Mouse (Mus musculus): Measurements from ENCODE around the gene Sympk. TPM values are rescaled to one million over a fixed set of nuclear protein-coding genes. Genes with fewer than 3 reads are reported as not detected.

Gene Sympk
- total and polyA plus RNA-seq, 2 experiments from 2014 or later: 16.7 to 68.8 TPM

DNA sequence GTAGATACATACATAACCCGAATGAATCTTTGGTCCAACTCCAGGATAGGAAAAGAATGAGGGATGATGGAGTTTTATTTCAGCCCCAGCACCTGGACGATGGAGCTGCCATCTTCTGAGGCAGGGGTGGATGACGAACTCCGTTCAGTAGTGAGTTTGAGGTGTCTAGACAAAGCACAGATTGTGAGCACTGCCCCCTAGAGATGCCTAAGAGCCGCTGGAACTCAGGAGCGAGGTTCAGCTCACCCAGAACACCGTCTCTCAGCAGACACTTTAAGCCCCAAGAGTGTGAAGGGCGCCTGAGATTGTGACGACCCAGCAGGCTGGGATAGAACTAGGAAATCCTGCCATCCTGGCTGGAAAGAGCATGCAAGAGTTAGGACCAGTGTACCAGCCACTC lies 25.3 kb upstream of the Sympk start:
- H3K4me1 ChIP-seq (ENCODE audit: control insufficient read depth, insufficient read depth): no peaks in the 10 kb centered on the region
- H3K4me2 ChIP-seq (ENCODE audit: low read depth, low read length): no peak overlapping the region
- no peaks in the 10 kb centered on the region for H3K27me3 ChIP-seq (ENCODE audit: control insufficient read depth, insufficient read depth, low read length)
- no peaks in the 10 kb centered on the region for H3K9me3 ChIP-seq (replicated peaks; ENCODE audit: control insufficient read depth, low read length)
- H3K9ac ChIP-seq (replicated peaks; ENCODE audit: low read depth, low read length): no peak overlapping the region
- no peak overlapping the region for H3K4me3 ChIP-seq (ENCODE audit: low read depth, low read length)
- 38% methylated on average over 9 of the region's 9 CpGs for WGBS
- TF ChIP-seq CTCF (IDR thresholded peaks at IDR 0.05; ENCODE audit: low read depth) (no peak; the same call in 1 of the 2 replicates), EP300 (IDR thresholded peaks at IDR 0.05; ENCODE audit: low read depth) (no peak)
- H3K27ac ChIP-seq (ENCODE audit: low read depth): no peak overlapping the region
- no peak for DNase-seq (ENCODE audit: low spot score)
- ATAC-seq (ENCODE audit: insufficient read depth, low read depth): no peak
- H3K36me3 ChIP-seq (replicated peaks; ENCODE audit: control insufficient read depth, insufficient read depth, low read length): 0 out of 2 replicates have a peak, but pooled peaks cover 12% of the 10 kb centered on the region

DNA sequence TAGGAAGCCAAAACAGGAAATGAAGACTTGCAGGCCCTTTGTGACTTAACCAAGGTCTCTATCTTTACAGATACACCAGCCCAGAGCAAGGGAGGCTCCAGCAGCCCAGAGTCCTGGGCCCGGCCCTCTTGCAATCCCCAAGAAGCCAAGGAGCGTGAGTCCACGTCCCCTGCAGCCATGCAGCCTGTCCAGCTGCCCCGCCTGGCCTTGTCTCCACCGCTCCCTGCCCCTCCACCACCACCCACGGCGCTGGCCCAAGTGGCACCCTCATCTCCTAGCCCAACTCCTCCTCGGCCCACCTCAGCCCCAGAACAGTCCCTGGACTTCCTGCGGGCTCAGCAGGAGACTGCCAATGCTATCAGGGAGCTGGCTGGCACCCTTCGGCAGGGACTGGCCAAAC lies 23.8 kb upstream of the Sympk start:
- DNase-seq (ENCODE audit: low spot score): no peak
- Histone ChIP-seq H3K36me3 (replicated peaks; ENCODE audit: control insufficient read depth, insufficient read depth, low read length) (0 out of 2 replicates have a peak, but pooled peaks cover 12% of the 10 kb centered on the region), H3K4me1 (ENCODE audit: control insufficient read depth, insufficient read depth) (peaks cover 10% of the 10 kb centered on the region), H3K27me3 (ENCODE audit: control insufficient read depth, insufficient read depth, low read length) (no peaks in the 10 kb centered on the region), H3K4me3 (ENCODE audit: low read depth, low read length) (peak overlapping the region; percentile 47), H3K27ac (ENCODE audit: low read depth) (peak overlapping the region; percentile 63), H3K9me3 (replicated peaks; ENCODE audit: control insufficient read depth, low read length) (no peaks in the 10 kb centered on the region), H3K9ac (replicated peaks; ENCODE audit: low read depth, low read length) (peak overlapping the region; percentile 64), H3K4me2 (ENCODE audit: low read depth, low read length) (peak overlapping the region; percentile 74)
- TF ChIP-seq CTCF (IDR thresholded peaks at IDR 0.05; ENCODE audit: low read depth): no peak
- TF ChIP-seq EP300 (IDR thresholded peaks at IDR 0.05; ENCODE audit: low read depth): no peak
- 40% methylated on average over 10 of the region's 10 CpGs for WGBS
- no peak for ATAC-seq (ENCODE audit: insufficient read depth, low read depth)

DNA sequence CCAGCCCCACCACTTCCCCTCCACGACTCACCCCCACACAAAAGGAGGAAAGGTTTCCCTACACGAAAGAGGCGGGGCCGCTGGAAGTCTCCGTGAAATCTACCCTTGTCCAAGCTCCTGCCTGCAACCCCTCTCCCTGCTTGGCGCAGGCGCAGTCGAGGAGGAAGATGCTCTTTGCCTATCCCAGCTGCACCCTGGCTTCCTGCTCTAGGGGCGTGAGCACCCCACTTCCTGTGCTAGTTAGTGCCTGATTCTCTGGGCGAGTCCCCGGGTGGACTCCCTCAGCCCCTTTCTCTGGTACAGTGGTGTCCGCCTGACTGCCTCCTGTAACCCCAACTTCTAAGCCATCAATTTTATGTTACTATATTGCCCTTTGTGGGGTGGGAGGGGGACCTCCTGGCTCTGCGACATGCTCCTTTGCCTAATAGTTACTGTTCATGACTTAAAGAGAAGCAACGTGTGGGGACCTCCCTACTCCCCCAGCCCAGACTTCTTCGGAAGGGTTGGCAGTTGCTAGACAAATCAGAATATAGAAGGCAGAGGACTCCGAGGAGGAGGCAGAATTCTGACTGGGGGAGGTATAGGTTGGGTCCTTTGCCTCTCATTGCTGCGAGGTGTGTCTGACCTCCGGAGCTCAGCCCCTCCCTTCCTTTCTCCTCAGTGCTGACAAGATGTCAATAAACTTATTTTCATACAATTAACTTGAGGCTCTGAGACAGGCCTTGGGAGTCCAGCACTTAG lies 22.9 kb upstream of the Sympk start:
- Histone ChIP-seq H3K27me3 (ENCODE audit: control insufficient read depth, insufficient read depth, low read length) (no peaks in the 10 kb centered on the region), H3K27ac (ENCODE audit: low read depth) (peak overlapping the region; percentile 63), H3K4me1 (ENCODE audit: control insufficient read depth, insufficient read depth) (peaks cover 14% of the 10 kb centered on the region), H3K9me3 (replicated peaks; ENCODE audit: control insufficient read depth, low read length) (no peaks in the 10 kb centered on the region), H3K4me3 (ENCODE audit: low read depth, low read length) (peak overlapping the region; percentile 47), H3K9ac (replicated peaks; ENCODE audit: low read depth, low read length) (peak overlapping the region; percentile 64), H3K36me3 (replicated peaks; ENCODE audit: control insufficient read depth, insufficient read depth, low read length) (0 out of 2 replicates have a peak, but pooled peaks cover 12% of the 10 kb centered on the region), H3K4me2 (ENCODE audit: low read depth, low read length) (peak overlapping the region; percentile 74)
- 25% methylated on average over 17 of the region's 18 CpGs for WGBS
- TF ChIP-seq CTCF (IDR thresholded peaks at IDR 0.05; ENCODE audit: low read depth) (no peak), EP300 (IDR thresholded peaks at IDR 0.05; ENCODE audit: low read depth) (no peak)
- ATAC-seq (ENCODE audit: insufficient read depth, low read depth) (0 out of 2 replicates have a peak, but pooled peaks have one; percentile 10), DNase-seq (ENCODE audit: low spot score) (no peak)

DNA sequence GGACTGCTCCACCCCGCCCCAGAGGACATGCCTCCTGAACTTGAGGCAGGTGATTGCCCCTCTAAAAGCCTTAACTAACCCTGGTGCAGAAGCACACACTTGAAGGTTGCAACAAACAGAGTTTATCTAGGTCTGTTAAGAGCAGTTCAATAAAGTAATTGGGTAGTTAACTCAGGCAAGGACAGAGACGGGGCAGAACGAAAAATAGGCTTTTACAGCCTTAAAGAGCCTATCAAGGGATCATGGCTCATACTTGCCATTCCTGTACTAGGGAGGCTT lies 22.4 kb upstream of the Sympk start:
- Histone ChIP-seq H3K9ac (replicated peaks; ENCODE audit: low read depth, low read length) (peak overlapping the region; percentile 64; the same call in 1 of the 2 replicates), H3K27ac (ENCODE audit: low read depth) (peak overlapping the region; percentile 63; the same call in 1 of the 2 replicates), H3K27me3 (ENCODE audit: control insufficient read depth, insufficient read depth, low read length) (no peaks in the 10 kb centered on the region), H3K9me3 (replicated peaks; ENCODE audit: control insufficient read depth, low read length) (no peaks in the 10 kb centered on the region), H3K36me3 (replicated peaks; ENCODE audit: control insufficient read depth, insufficient read depth, low read length) (0 out of 2 replicates have a peak, but pooled peaks cover 10% of the 10 kb centered on the region), H3K4me2 (ENCODE audit: low read depth, low read length) (peak overlapping the region; percentile 74; the same call in 1 of the 2 replicates), H3K4me1 (ENCODE audit: control insufficient read depth, insufficient read depth) (peaks cover 14% of the 10 kb centered on the region), H3K4me3 (ENCODE audit: low read depth, low read length) (peak overlapping the region; percentile 47; the same call in 1 of the 2 replicates)
- TF ChIP-seq EP300 (IDR thresholded peaks at IDR 0.05; ENCODE audit: low read depth): no peak
- no peak for TF ChIP-seq CTCF (IDR thresholded peaks at IDR 0.05; ENCODE audit: low read depth)
- 66% methylated on average over 3 of the region's 3 CpGs for WGBS
- DNase-seq (ENCODE audit: low spot score): no peak
- no peak for ATAC-seq (ENCODE audit: insufficient read depth, low read depth)

DNA sequence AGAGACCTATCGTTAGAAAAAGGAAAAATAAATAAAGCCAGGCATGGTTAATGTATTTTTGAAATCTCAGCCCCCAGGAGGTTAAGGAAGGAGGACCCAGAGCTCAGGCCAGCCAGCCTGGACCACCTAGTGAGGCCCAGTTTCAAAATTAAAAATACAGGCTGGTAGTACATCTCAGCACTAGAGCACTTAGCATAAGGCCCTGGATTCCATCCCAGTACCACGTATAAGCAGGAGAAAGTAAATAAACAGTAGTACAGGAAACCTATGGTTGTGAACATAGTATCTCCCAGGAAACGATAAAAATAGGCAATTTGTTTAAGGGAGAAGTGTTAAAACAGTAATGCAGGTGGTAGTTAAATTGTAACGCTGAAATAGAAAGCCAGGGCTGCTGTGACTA lies 22.1 kb upstream of the Sympk start:
- 31% methylated on average over 4 of the region's 4 CpGs for WGBS
- ATAC-seq (ENCODE audit: insufficient read depth, low read depth): no peak
- peaks cover 14% of the 10 kb centered on the region for H3K4me1 ChIP-seq (ENCODE audit: control insufficient read depth, insufficient read depth)

More for the DNA sequence above, 22.1 kb upstream of the Sympk start:
- 0 out of 2 replicates have a peak, but pooled peaks cover 14% of the 10 kb centered on the region for H3K36me3 ChIP-seq (replicated peaks; ENCODE audit: control insufficient read depth, insufficient read depth, low read length)
- H3K27ac ChIP-seq (ENCODE audit: low read depth): peak overlapping the region; percentile 79; the same call in 1 of the 2 replicates
- H3K4me2 ChIP-seq (ENCODE audit: low read depth, low read length): peak overlapping the region; percentile 69
- no peak for DNase-seq (ENCODE audit: low spot score)
- no peaks in the 10 kb centered on the region for H3K27me3 ChIP-seq (ENCODE audit: control insufficient read depth, insufficient read depth, low read length)
- H3K9me3 ChIP-seq (replicated peaks; ENCODE audit: control insufficient read depth, low read length): no peaks in the 10 kb centered on the region
- TF ChIP-seq EP300 (IDR thresholded peaks at IDR 0.05; ENCODE audit: low read depth) (no peak), CTCF (IDR thresholded peaks at IDR 0.05; ENCODE audit: low read depth) (no peak)
- peak overlapping the region; percentile 43 for H3K4me3 ChIP-seq (ENCODE audit: low read depth, low read length)
- H3K9ac ChIP-seq (replicated peaks; ENCODE audit: low read depth, low read length): peak overlapping the region; percentile 67

All from heart, postnatal 0 days (tissue).